Mouse (Mus musculus) CD4-positive, CD25-positive, alpha-beta regulatory T cell, adult 2 months (primary cell): ENCODE data around the gene Crtc3.
A peak's percentile ranks its signal among the peaks of the same experiment; 100 is the strongest.

Source experiments
- DNase-seq: peaks from one replicate; pipeline ENCODE4 v3.0.0-alpha.2; 2012; ENCODE audit warnings: low read depth, low spot score

Gene Crtc3

GRCm38 (mm10) chr7:80557161-80557560 is 131.5 kb downstream of the Crtc3 start:
- DNase-seq = no peak

- DNase-seq = no peak
These were observed 132.5 kb downstream of the Crtc3 start for GRCm38 (mm10) chr7:80556166-80556565.

GRCm38 (mm10) chr7:80555146-80555545 is 133.5 kb downstream of the Crtc3 start:
- DNase-seq = no peak

GRCm38 (mm10) chr7:80554180-80555021 is 134.3 kb downstream of the Crtc3 start:
- DNase-seq = peak; percentile 73

- no peak for DNase-seq
These were observed 140.0 kb downstream of the Crtc3 start for GRCm38 (mm10) chr7:80548513-80549260.

- DNase-seq = no peak
These were observed 146.4 kb downstream of the Crtc3 start for GRCm38 (mm10) chr7:80542139-80542831.

- DNase-seq = no peak
These were observed 149.1 kb downstream of the Crtc3 start for GRCm38 (mm10) chr7:80539581-80539980.
